Mouse (Mus musculus) C2C12 (cell line): Measurements from ENCODE around the gene P2rx4. TPM values are rescaled to one million over a fixed set of nuclear protein-coding genes. Genes with fewer than 3 reads are reported as not detected.

Experiments used
- H3K27me3 ChIP-seq: one replicate; pipeline ENCODE4 v1.6.1; 2011; ENCODE audit not compliant: control insufficient read depth, insufficient read depth, insufficient read length
- H3K36me3 ChIP-seq: one replicate; pipeline ENCODE4 v1.6.1; 2011; ENCODE audit not compliant: control insufficient read depth, insufficient read depth
- H3K4me3 ChIP-seq: one replicate; pipeline ENCODE4 v1.5.1; 2011; ENCODE audit warnings: mild to moderate bottlenecking, control low read depth; ENCODE audit not compliant: poor library complexity, insufficient read depth, severe bottlenecking
- H3K79me2 ChIP-seq: one replicate; pipeline ENCODE4 v1.6.1; 2011; ENCODE audit not compliant: control insufficient read depth, insufficient read depth
- H3K79me3 ChIP-seq: one replicate; pipeline ENCODE4 v1.6.1; 2011; ENCODE audit warnings: low read depth, control low read depth
- H3ac ChIP-seq: one replicate; pipeline ENCODE3; 2011; ENCODE audit warnings: low read depth; ENCODE audit not compliant: control insufficient read depth, insufficient read length
- CEBPB ChIP-seq: IDR thresholded peaks from one replicate; pipeline ENCODE4 v1.6.1; 2011; ENCODE audit warnings: low read depth, mild to moderate bottlenecking, control low read depth, moderate library complexity
- CTCF ChIP-seq: IDR thresholded peaks from one replicate; pipeline ENCODE4 v1.5.1; 2011; ENCODE audit not compliant: control insufficient read depth, insufficient read depth, insufficient read length
- FOSL1 ChIP-seq: IDR thresholded peaks from one replicate; pipeline ENCODE4 v1.8.0; 2011; ENCODE audit warnings: mild to moderate bottlenecking, low read length; ENCODE audit not compliant: poor library complexity, insufficient read depth, severe bottlenecking
- MAX ChIP-seq: IDR thresholded peaks from one replicate; pipeline ENCODE4 v1.6.1; 2011; ENCODE audit warnings: mild to moderate bottlenecking, control low read depth
- MYOD1 ChIP-seq: IDR thresholded peaks from one replicate; pipeline ENCODE4 v1.6.1; 2011; ENCODE audit warnings: low read depth; ENCODE audit not compliant: control insufficient read depth, insufficient read length
- MYOG ChIP-seq: IDR thresholded peaks from one replicate; pipeline ENCODE4 v1.6.1; 2011; ENCODE audit not compliant: control insufficient read depth, insufficient read length; ENCODE audit errors: extremely low read depth
- USF1 ChIP-seq: IDR thresholded peaks from one replicate; pipeline ENCODE4 v1.6.1; 2011; ENCODE audit warnings: low read depth, mild to moderate bottlenecking, control low read depth, moderate library complexity
- polyA plus RNA-seq: library from polyadenylated mRNA; unstranded; fragments of >200 nt; fragmentation: generic; extraction: Trizol; gene quantifications from one replicate; pipeline ENCODE4 v1.2.1, GENCODE M21; 2012; ENCODE audit warnings: missing spikeins

The P2rx4 gene
- polyA plus RNA-seq, 1 experiment: 11.0 TPM

DNA sequence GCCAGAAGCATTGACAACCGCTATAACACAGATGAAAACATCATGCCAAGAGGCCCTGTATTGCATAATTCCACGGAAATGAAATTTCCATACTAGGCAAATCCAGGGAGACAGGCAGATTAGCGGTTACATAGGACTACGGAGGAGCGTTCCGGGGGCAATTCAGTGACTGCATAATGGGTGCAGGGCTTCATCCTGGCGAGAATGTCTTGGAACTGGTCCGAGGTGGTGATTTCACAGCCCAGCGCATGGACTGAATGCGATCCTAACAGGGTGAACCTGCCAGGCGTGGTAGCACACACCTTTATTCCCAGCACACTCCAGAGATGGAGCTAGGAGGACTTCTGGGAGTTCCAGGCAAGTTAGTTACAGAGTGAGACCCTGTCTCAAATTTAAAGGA is 59.9 kb downstream of the P2rx4 start:
- Histone ChIP-seq H3K4me3 (no peak overlapping the region), H3K79me3 (peaks cover 23% of the 10 kb centered on the region), H3K79me2 (peaks cover 75% of the 10 kb centered on the region), H3ac (no peak overlapping the region), H3K36me3 (peaks cover 26% of the 10 kb centered on the region), H3K27me3 (no peaks in the 10 kb centered on the region)
- no peak for TF ChIP-seq MYOG
- TF ChIP-seq USF1: no peak
- no peak for TF ChIP-seq FOSL1
- no peak for TF ChIP-seq CTCF
- TF ChIP-seq MYOD1: no peak
- TF ChIP-seq MAX: no peak
- TF ChIP-seq CEBPB: no peak

GRCm38 (mm10) chr5:122769101-122769568 is 61.8 kb downstream of the P2rx4 start:
- Histone ChIP-seq H3K36me3 (peaks cover 16% of the 10 kb centered on the region), H3K27me3 (no peaks in the 10 kb centered on the region), H3K79me3 (peaks cover 34% of the 10 kb centered on the region), H3K4me3 (no peak overlapping the region), H3K79me2 (peaks cover 93% of the 10 kb centered on the region), H3ac (no peak overlapping the region)
- TF ChIP-seq USF1 (no peak), MYOD1 (no peak), MYOG (no peak), MAX (no peak), FOSL1 (no peak), CTCF (no peak), CEBPB (no peak)

- Histone ChIP-seq H3K79me3 (peaks cover 40% of the 10 kb centered on the region), H3K4me3 (no peak overlapping the region), H3K79me2 (peaks cover 99% of the 10 kb centered on the region), H3K27me3 (no peaks in the 10 kb centered on the region), H3ac (no peak overlapping the region), H3K36me3 (peaks cover 16% of the 10 kb centered on the region)
- TF ChIP-seq MYOD1 (no peak), MAX (no peak), FOSL1 (no peak), MYOG (no peak), USF1 (no peak), CEBPB (no peak), CTCF (no peak)
These were observed 63.0 kb downstream of the P2rx4 start for GRCm38 (mm10) chr5:122770304-122770703.

GRCm38 (mm10) chr5:122770806-122771261 is 63.5 kb downstream of the P2rx4 start:
- Histone ChIP-seq H3K79me2 (peaks cover 99% of the 10 kb centered on the region), H3K4me3 (no peak overlapping the region), H3K36me3 (peaks cover 16% of the 10 kb centered on the region), H3ac (no peak overlapping the region), H3K27me3 (no peaks in the 10 kb centered on the region), H3K79me3 (peaks cover 42% of the 10 kb centered on the region)
- TF ChIP-seq CEBPB (peak; percentile 90), FOSL1 (no peak), MYOG (no peak), CTCF (no peak), USF1 (no peak), MYOD1 (no peak), MAX (peak; percentile 20)

GRCm38 (mm10) chr5:122771428-122771827 is 64.1 kb downstream of the P2rx4 start:
- TF ChIP-seq MYOG (no peak), FOSL1 (no peak), MYOD1 (no peak), MAX (no peak), USF1 (no peak), CEBPB (no peak), CTCF (no peak)
- peaks cover 16% of the 10 kb centered on the region for H3K36me3 ChIP-seq
- H3K4me3 ChIP-seq: no peak overlapping the region
- peaks cover 99% of the 10 kb centered on the region for H3K79me2 ChIP-seq
- H3K27me3 ChIP-seq: no peaks in the 10 kb centered on the region
- H3K79me3 ChIP-seq: peaks cover 47% of the 10 kb centered on the region
- H3ac ChIP-seq: no peak overlapping the region

DNA sequence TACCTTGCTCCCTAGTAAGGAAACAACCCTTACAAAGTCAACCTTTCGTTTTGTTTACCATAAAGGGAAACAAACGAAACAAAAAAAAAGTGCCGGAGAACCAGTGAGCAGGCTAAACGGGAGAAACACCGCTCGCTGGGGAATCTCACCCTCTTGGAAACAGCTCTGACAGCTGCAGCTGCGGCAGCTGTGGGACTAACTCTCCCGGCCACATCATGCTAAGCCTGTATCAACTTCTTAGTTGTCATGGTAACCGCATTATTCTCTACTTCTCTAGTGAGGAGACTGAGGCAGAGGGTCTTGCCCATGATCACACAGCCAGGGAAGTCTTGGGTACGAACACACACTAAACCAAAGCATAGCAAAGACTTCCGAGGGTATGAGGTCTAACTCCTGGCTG is 66.4 kb downstream of the P2rx4 start:
- Histone ChIP-seq H3K36me3 (peaks cover 13% of the 10 kb centered on the region), H3K27me3 (no peaks in the 10 kb centered on the region), H3K79me3 (peaks cover 54% of the 10 kb centered on the region), H3K4me3 (no peak overlapping the region), H3K79me2 (peaks cover 99% of the 10 kb centered on the region), H3ac (no peak overlapping the region)
- no peak for TF ChIP-seq CTCF
- TF ChIP-seq FOSL1: no peak
- no peak for TF ChIP-seq CEBPB
- TF ChIP-seq MYOG: no peak
- TF ChIP-seq MAX: no peak
- no peak for TF ChIP-seq USF1
- no peak for TF ChIP-seq MYOD1
